Mouse (Mus musculus): ENCODE measurements around the gene Pim2. TPM values are rescaled to one million over a fixed set of nuclear protein-coding genes. Genes with fewer than 3 reads are reported as not detected.

The Pim2 gene
- polyA plus RNA-seq, 1 experiment from 2014 or later: 4.8 TPM

- H3K4me3 ChIP-seq (ENCODE audit: low read depth, low read length): no peak overlapping the region
- no peaks in the 10 kb centered on the region for H3K9me3 ChIP-seq (ENCODE audit: control insufficient read depth, low read length)
- TF ChIP-seq CTCF (IDR thresholded peaks at IDR 0.05; ENCODE audit: low read depth) (peak; percentile 71), EP300 (optimal IDR thresholded peaks at IDR 0.05) (no peak)
- H3K4me2 ChIP-seq (replicated peaks; ENCODE audit: low read depth): no peak overlapping the region
- ATAC-seq (ENCODE audit: low FRiP score, low TSS enrichment) (no peak), DNase-seq (ENCODE audit: low spot score) (peak; percentile 48)
- no peak overlapping the region for H3K27ac ChIP-seq (replicated peaks)
- no peaks in the 10 kb centered on the region for H3K27me3 ChIP-seq (ENCODE audit: control insufficient read depth, insufficient read depth, low read length)
- WGBS: 44% methylated on average over 2 of the region's 2 CpGs
- H3K9ac ChIP-seq (ENCODE audit: low read length): no peak overlapping the region
- no peaks in the 10 kb centered on the region for H3K36me3 ChIP-seq (ENCODE audit: control insufficient read depth, insufficient read depth, low read length)
- H3K4me1 ChIP-seq (replicated peaks; ENCODE audit: control insufficient read depth, insufficient read depth): no peaks in the 10 kb centered on the region
Observed at GRCm38 (mm10) chrX:7854578-7854977, 23.5 kb upstream of the Pim2 start.

DNA sequence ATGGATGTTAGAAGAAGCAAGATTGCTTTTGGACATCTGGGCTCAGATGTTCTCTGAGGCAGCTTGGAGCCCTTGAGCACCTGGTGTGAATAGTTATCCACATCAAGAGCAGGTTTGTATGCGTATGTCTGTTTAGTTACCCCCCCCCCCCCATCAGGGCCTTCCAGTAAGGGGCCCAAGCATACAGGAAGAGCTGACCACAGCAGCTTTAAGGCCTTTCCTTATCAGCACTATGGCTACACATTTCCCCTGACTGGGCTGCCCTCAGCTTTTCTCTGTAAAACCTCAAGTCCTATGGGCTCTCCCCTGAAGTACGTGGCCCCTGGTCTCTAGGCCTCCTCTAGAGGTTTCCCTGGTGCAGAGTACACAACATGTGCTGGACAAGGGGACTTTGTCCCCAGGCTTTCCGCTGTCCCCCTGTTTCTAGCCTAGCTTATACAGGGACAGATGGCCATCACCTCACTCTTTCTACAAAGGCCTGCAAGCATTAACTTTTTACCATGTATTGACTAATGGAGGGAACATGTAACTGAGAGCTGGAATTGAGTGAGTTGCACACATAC is 18.8 kb upstream of the Pim2 start:
- no peak for DNase-seq (ENCODE audit: low spot score)
- no peaks in the 10 kb centered on the region for H3K4me1 ChIP-seq (replicated peaks; ENCODE audit: control insufficient read depth, insufficient read depth)
- 73% methylated on average over 3 of the region's 3 CpGs for WGBS
- no peaks in the 10 kb centered on the region for H3K9me3 ChIP-seq (ENCODE audit: control insufficient read depth, low read length)
- H3K27me3 ChIP-seq (ENCODE audit: control insufficient read depth, insufficient read depth, low read length): no peaks in the 10 kb centered on the region
- TF ChIP-seq CTCF (IDR thresholded peaks at IDR 0.05; ENCODE audit: low read depth) (no peak), EP300 (optimal IDR thresholded peaks at IDR 0.05) (no peak)
- no peak overlapping the region for H3K27ac ChIP-seq (replicated peaks)
- H3K4me2 ChIP-seq (replicated peaks; ENCODE audit: low read depth): no peak overlapping the region
- H3K36me3 ChIP-seq (ENCODE audit: control insufficient read depth, insufficient read depth, low read length): no peaks in the 10 kb centered on the region
- H3K4me3 ChIP-seq (ENCODE audit: low read depth, low read length): no peak overlapping the region
- ATAC-seq (ENCODE audit: low FRiP score, low TSS enrichment): no peak
- no peak overlapping the region for H3K9ac ChIP-seq (ENCODE audit: low read length)

GRCm38 (mm10) chrX:7863181-7863580 is 14.9 kb upstream of the Pim2 start:
- ATAC-seq (ENCODE audit: low FRiP score, low TSS enrichment): no peak
- no peaks in the 10 kb centered on the region for H3K36me3 ChIP-seq (ENCODE audit: control insufficient read depth, insufficient read depth, low read length)
- no peak overlapping the region for H3K4me2 ChIP-seq (replicated peaks; ENCODE audit: low read depth)
- no peak for DNase-seq (ENCODE audit: low spot score)
- no peak overlapping the region for H3K27ac ChIP-seq (replicated peaks)
- H3K9ac ChIP-seq (ENCODE audit: low read length): no peak overlapping the region
- H3K27me3 ChIP-seq (ENCODE audit: control insufficient read depth, insufficient read depth, low read length): no peaks in the 10 kb centered on the region
- H3K9me3 ChIP-seq (ENCODE audit: control insufficient read depth, low read length): no peaks in the 10 kb centered on the region
- WGBS: 79% methylated on average over 1 of the region's 1 CpGs
- no peak overlapping the region for H3K4me3 ChIP-seq (ENCODE audit: low read depth, low read length)
- H3K4me1 ChIP-seq (replicated peaks; ENCODE audit: control insufficient read depth, insufficient read depth): no peaks in the 10 kb centered on the region
- no peak for TF ChIP-seq EP300 (optimal IDR thresholded peaks at IDR 0.05)

DNA sequence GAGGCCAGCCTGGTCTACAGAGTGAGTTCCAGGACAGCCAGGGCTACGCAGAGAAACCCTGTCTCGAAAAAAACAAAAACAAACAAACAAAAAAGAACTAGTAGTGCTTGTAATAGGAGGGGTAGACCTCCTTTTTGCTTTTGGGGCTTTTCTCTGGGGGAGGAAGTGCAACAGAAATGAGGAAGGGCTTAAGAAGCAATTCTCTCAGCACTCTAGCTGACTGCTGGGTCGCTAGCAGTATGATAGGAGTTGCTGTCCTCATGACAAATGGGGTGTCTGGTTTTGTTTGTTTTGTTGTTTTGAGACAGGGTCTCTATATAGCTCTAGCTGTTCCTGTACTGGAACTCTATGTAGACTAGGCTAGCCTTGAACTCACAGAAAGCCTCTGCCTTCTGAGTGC is 13.5 kb upstream of the Pim2 start:
- Histone ChIP-seq H3K9ac (ENCODE audit: low read length) (no peak overlapping the region), H3K36me3 (ENCODE audit: control insufficient read depth, insufficient read depth, low read length) (no peaks in the 10 kb centered on the region), H3K4me1 (replicated peaks; ENCODE audit: control insufficient read depth, insufficient read depth) (no peaks in the 10 kb centered on the region), H3K4me2 (replicated peaks; ENCODE audit: low read depth) (no peak overlapping the region), H3K27me3 (ENCODE audit: control insufficient read depth, insufficient read depth, low read length) (no peaks in the 10 kb centered on the region), H3K9me3 (ENCODE audit: control insufficient read depth, low read length) (no peaks in the 10 kb centered on the region), H3K27ac (replicated peaks) (no peak overlapping the region), H3K4me3 (ENCODE audit: low read depth, low read length) (no peak overlapping the region)
- ATAC-seq (ENCODE audit: low FRiP score, low TSS enrichment) (no peak), DNase-seq (ENCODE audit: low spot score) (no peak)
- TF ChIP-seq EP300 (optimal IDR thresholded peaks at IDR 0.05) (no peak), CTCF (IDR thresholded peaks at IDR 0.05; ENCODE audit: low read depth) (no peak)
- 77% methylated on average over 3 of the region's 3 CpGs for WGBS

- ATAC-seq (ENCODE audit: low FRiP score, low TSS enrichment): no peak
- no peaks in the 10 kb centered on the region for H3K27me3 ChIP-seq (ENCODE audit: control insufficient read depth, insufficient read depth, low read length)
- H3K9ac ChIP-seq (ENCODE audit: low read length): no peak overlapping the region
- H3K27ac ChIP-seq (replicated peaks): no peak overlapping the region
- H3K9me3 ChIP-seq (ENCODE audit: control insufficient read depth, low read length): no peaks in the 10 kb centered on the region
- no peak overlapping the region for H3K4me3 ChIP-seq (ENCODE audit: low read depth, low read length)
- WGBS: 60% methylated on average over 2 of the region's 2 CpGs
- TF ChIP-seq CTCF (IDR thresholded peaks at IDR 0.05; ENCODE audit: low read depth) (no peak), EP300 (optimal IDR thresholded peaks at IDR 0.05) (no peak)
- H3K4me2 ChIP-seq (replicated peaks; ENCODE audit: low read depth): no peak overlapping the region
- no peaks in the 10 kb centered on the region for H3K4me1 ChIP-seq (replicated peaks; ENCODE audit: control insufficient read depth, insufficient read depth)
- no peak for DNase-seq (ENCODE audit: low spot score)
- no peaks in the 10 kb centered on the region for H3K36me3 ChIP-seq (ENCODE audit: control insufficient read depth, insufficient read depth, low read length)
Observed at GRCm38 (mm10) chrX:7865343-7865742, 12.7 kb upstream of the Pim2 start.

DNA sequence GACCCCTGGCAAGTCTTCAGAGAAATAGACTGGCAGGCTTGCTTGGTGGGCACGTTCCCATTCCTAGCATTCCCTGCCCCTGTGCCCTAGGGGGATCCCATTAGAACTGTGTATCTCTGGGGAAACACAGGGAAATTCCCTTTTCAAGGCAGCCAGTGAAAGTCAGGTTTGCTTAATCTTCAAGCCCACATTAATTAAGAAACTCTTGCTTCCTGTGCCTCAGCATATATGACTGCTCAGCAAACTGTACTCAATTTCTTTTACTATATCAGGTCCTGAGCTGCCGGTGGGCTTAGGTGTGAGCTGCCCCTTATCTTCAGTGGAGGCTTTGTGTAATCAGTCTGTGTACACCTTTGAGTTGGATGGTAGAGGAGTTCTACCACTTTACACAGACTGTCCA is 12.3 kb upstream of the Pim2 start:
- H3K36me3 ChIP-seq (ENCODE audit: control insufficient read depth, insufficient read depth, low read length): no peaks in the 10 kb centered on the region
- no peak for TF ChIP-seq CTCF (IDR thresholded peaks at IDR 0.05; ENCODE audit: low read depth)
- TF ChIP-seq EP300 (optimal IDR thresholded peaks at IDR 0.05): no peak
- no peak for ATAC-seq (ENCODE audit: low FRiP score, low TSS enrichment)
- no peak overlapping the region for H3K9ac ChIP-seq (ENCODE audit: low read length)
- H3K27me3 ChIP-seq (ENCODE audit: control insufficient read depth, insufficient read depth, low read length): no peaks in the 10 kb centered on the region
- no peak for DNase-seq (ENCODE audit: low spot score)
- H3K9me3 ChIP-seq (ENCODE audit: control insufficient read depth, low read length): no peaks in the 10 kb centered on the region
- WGBS: 66% methylated on average over 2 of the region's 2 CpGs
- no peak overlapping the region for H3K4me2 ChIP-seq (replicated peaks; ENCODE audit: low read depth)
- no peak overlapping the region for H3K4me3 ChIP-seq (ENCODE audit: low read depth, low read length)
- no peak overlapping the region for H3K27ac ChIP-seq (replicated peaks)
- H3K4me1 ChIP-seq (replicated peaks; ENCODE audit: control insufficient read depth, insufficient read depth): no peaks in the 10 kb centered on the region

Data from stomach, postnatal 0 days (tissue).